Mouse (Mus musculus) neural tube, embryonic 10.5 days (tissue): ENCODE results near the gene Stk39.
"Not testable (repeated sequence)": the region's sequence is repeated elsewhere in the genome, so short reads cannot be mapped to it uniquely, and the experiment has no call there.

Experiments used
- DNase-seq: peaks from one replicate; pipeline ENCODE4 v3.0.0-alpha.2; 2017; ENCODE audit warnings: low spot score; ENCODE audit errors: extremely low spot score

The Stk39 gene

GRCm38 (mm10) chr2:68242069-68242468 is 230.0 kb downstream of the Stk39 start:
- DNase-seq, result no peak

GRCm38 (mm10) chr2:68241640-68242039 is 230.4 kb downstream of the Stk39 start:
- DNase-seq, result no peak

GRCm38 (mm10) chr2:68239415-68239814 is 232.7 kb downstream of the Stk39 start:
- not testable (repeated sequence) for DNase-seq

- no peak for DNase-seq
Observed at GRCm38 (mm10) chr2:68232929-68233328, 239.1 kb downstream of the Stk39 start.

- DNase-seq, result no peak
Observed at GRCm38 (mm10) chr2:68229872-68230271, 242.2 kb downstream of the Stk39 start.

GRCm38 (mm10) chr2:68229081-68229480 is 243.0 kb downstream of the Stk39 start:
- no peak for DNase-seq

- no peak for DNase-seq
Observed at GRCm38 (mm10) chr2:68222227-68222873, 249.7 kb downstream of the Stk39 start.

GRCm38 (mm10) chr2:68221226-68221625 is 250.8 kb downstream of the Stk39 start:
- DNase-seq, result no peak

GRCm38 (mm10) chr2:68219823-68220222 is 252.2 kb downstream of the Stk39 start:
- DNase-seq, result no peak

GRCm38 (mm10) chr2:68215176-68215575 is 256.9 kb downstream of the Stk39 start:
- DNase-seq, result no peak

- DNase-seq, result no peak
Observed at GRCm38 (mm10) chr2:68214400-68214799, 257.7 kb downstream of the Stk39 start.

- DNase-seq, result no peak
Observed at GRCm38 (mm10) chr2:68211443-68211842, 260.6 kb downstream of the Stk39 start.

- DNase-seq, result no peak
Observed at GRCm38 (mm10) chr2:68196245-68196644, 275.8 kb downstream of the Stk39 start.

GRCm38 (mm10) chr2:68194444-68194843 is 277.6 kb downstream of the Stk39 start:
- DNase-seq, result no peak

- DNase-seq, result no peak
Observed at GRCm38 (mm10) chr2:68193465-68193837, 278.6 kb downstream of the Stk39 start.

- no peak for DNase-seq
Observed at GRCm38 (mm10) chr2:68192605-68193464, 279.2 kb downstream of the Stk39 start.

- no peak for DNase-seq
Observed at GRCm38 (mm10) chr2:68176425-68176824, 295.6 kb downstream of the Stk39 start.

- DNase-seq, result no peak
Observed at GRCm38 (mm10) chr2:68171306-68171705, 300.8 kb downstream of the Stk39 start.

GRCm38 (mm10) chr2:68162012-68162411 is 310.1 kb downstream of the Stk39 start:
- DNase-seq, result no peak

- no peak for DNase-seq
Observed at GRCm38 (mm10) chr2:68160566-68160965, 311.5 kb downstream of the Stk39 start.
